Mouse (Mus musculus): Measurements from ENCODE around the gene Nt5dc2. TPM values are rescaled to one million over a fixed set of nuclear protein-coding genes. Genes with fewer than 3 reads are reported as not detected.
A peak's percentile ranks its signal among the peaks of the same experiment; 100 is the strongest.

The Nt5dc2 gene
- polyA plus RNA-seq, 1 experiment from 2014 or later, result 162 TPM

GRCm38 (mm10) chr14:31110613-31111012 is 20.2 kb upstream of the Nt5dc2 start:
- no peak for ATAC-seq
- no peak for DNase-seq (ENCODE audit: low spot score)
- H3K4me3 ChIP-seq (ENCODE audit: low read depth, low read length), result no peak overlapping the region
- no peaks in the 10 kb centered on the region for H3K27me3 ChIP-seq (replicated peaks; ENCODE audit: insufficient read depth, low read length)
- H3K36me3 ChIP-seq (ENCODE audit: insufficient read depth, low read length), result peaks cover 29% of the 10 kb centered on the region
- TF ChIP-seq CTCF (IDR thresholded peaks at IDR 0.05) (no peak), EP300 (IDR thresholded peaks at IDR 0.05) (no peak)
- H3K4me1 ChIP-seq (ENCODE audit: insufficient read depth, low read depth, low read length), result no peaks in the 10 kb centered on the region
- no peaks in the 10 kb centered on the region for H3K9me3 ChIP-seq (ENCODE audit: low read length)
- 64% methylated on average over 3 of the region's 3 CpGs for WGBS
- no peak overlapping the region for H3K4me2 ChIP-seq (replicated peaks; ENCODE audit: low read depth, low read length)
- no peak overlapping the region for H3K9ac ChIP-seq (replicated peaks; ENCODE audit: low read depth)
- no peak overlapping the region for H3K27ac ChIP-seq (ENCODE audit: low read length)

- no peak overlapping the region for H3K27ac ChIP-seq (ENCODE audit: low read length)
- ATAC-seq, result peak; percentile 32; the same call in 1 of the 2 replicates
- 56% methylated on average over 5 of the region's 5 CpGs for WGBS
- no peak overlapping the region for H3K9ac ChIP-seq (replicated peaks; ENCODE audit: low read depth)
- H3K4me1 ChIP-seq (ENCODE audit: insufficient read depth, low read depth, low read length), result no peaks in the 10 kb centered on the region
- H3K36me3 ChIP-seq (ENCODE audit: insufficient read depth, low read length), result peaks cover 21% of the 10 kb centered on the region
- H3K27me3 ChIP-seq (replicated peaks; ENCODE audit: insufficient read depth, low read length), result no peaks in the 10 kb centered on the region
- no peak for DNase-seq (ENCODE audit: low spot score)
- H3K4me2 ChIP-seq (replicated peaks; ENCODE audit: low read depth, low read length), result no peak overlapping the region
- TF ChIP-seq EP300 (IDR thresholded peaks at IDR 0.05) (no peak), CTCF (IDR thresholded peaks at IDR 0.05) (no peak)
- H3K9me3 ChIP-seq (ENCODE audit: low read length), result no peaks in the 10 kb centered on the region
- H3K4me3 ChIP-seq (ENCODE audit: low read depth, low read length), result no peak overlapping the region
Measured at GRCm38 (mm10) chr14:31112187-31112586, 18.7 kb upstream of the Nt5dc2 start.

- Histone ChIP-seq H3K9ac (replicated peaks; ENCODE audit: low read depth) (no peak overlapping the region), H3K4me1 (ENCODE audit: insufficient read depth, low read depth, low read length) (no peaks in the 10 kb centered on the region), H3K27ac (ENCODE audit: low read length) (no peak overlapping the region), H3K27me3 (replicated peaks; ENCODE audit: insufficient read depth, low read length) (no peaks in the 10 kb centered on the region), H3K4me2 (replicated peaks; ENCODE audit: low read depth, low read length) (no peak overlapping the region), H3K4me3 (ENCODE audit: low read depth, low read length) (no peak overlapping the region), H3K36me3 (ENCODE audit: insufficient read depth, low read length) (peaks cover 28% of the 10 kb centered on the region), H3K9me3 (ENCODE audit: low read length) (no peaks in the 10 kb centered on the region)
- TF ChIP-seq EP300 (IDR thresholded peaks at IDR 0.05) (no peak), CTCF (IDR thresholded peaks at IDR 0.05) (no peak)
- ATAC-seq (no peak), DNase-seq (ENCODE audit: low spot score) (no peak)
- whole genome bisulfite sequencing, result 68% methylated on average over 3 of the region's 3 CpGs
Measured at GRCm38 (mm10) chr14:31114011-31114410, 16.8 kb upstream of the Nt5dc2 start.

- Histone ChIP-seq H3K9me3 (ENCODE audit: low read length) (no peaks in the 10 kb centered on the region), H3K27ac (ENCODE audit: low read length) (no peak overlapping the region), H3K9ac (replicated peaks; ENCODE audit: low read depth) (no peak overlapping the region), H3K4me2 (replicated peaks; ENCODE audit: low read depth, low read length) (no peak overlapping the region), H3K36me3 (ENCODE audit: insufficient read depth, low read length) (peaks cover 25% of the 10 kb centered on the region; the same call in 1 of the 2 replicates), H3K27me3 (replicated peaks; ENCODE audit: insufficient read depth, low read length) (no peaks in the 10 kb centered on the region), H3K4me3 (ENCODE audit: low read depth, low read length) (no peak overlapping the region), H3K4me1 (ENCODE audit: insufficient read depth, low read depth, low read length) (no peaks in the 10 kb centered on the region)
- ATAC-seq (no peak), DNase-seq (ENCODE audit: low spot score) (no peak)
- WGBS, result 56% methylated on average over 2 of the region's 2 CpGs
- TF ChIP-seq CTCF (IDR thresholded peaks at IDR 0.05) (no peak), EP300 (IDR thresholded peaks at IDR 0.05) (no peak)
Measured at GRCm38 (mm10) chr14:31115522-31115921, 15.3 kb upstream of the Nt5dc2 start.

- no peak overlapping the region for H3K4me3 ChIP-seq (ENCODE audit: low read depth, low read length)
- H3K9ac ChIP-seq (replicated peaks; ENCODE audit: low read depth), result no peak overlapping the region
- H3K36me3 ChIP-seq (ENCODE audit: insufficient read depth, low read length), result 0 out of 2 replicates have a peak, but pooled peaks cover 6% of the 10 kb centered on the region
- no peaks in the 10 kb centered on the region for H3K27me3 ChIP-seq (replicated peaks; ENCODE audit: insufficient read depth, low read length)
- TF ChIP-seq EP300 (IDR thresholded peaks at IDR 0.05), result no peak
- TF ChIP-seq CTCF (IDR thresholded peaks at IDR 0.05), result no peak
- H3K27ac ChIP-seq (ENCODE audit: low read length), result peak overlapping the region; percentile 72
- H3K4me2 ChIP-seq (replicated peaks; ENCODE audit: low read depth, low read length), result peak overlapping the region; percentile 25; the same call in 1 of the 2 replicates
- DNase-seq (ENCODE audit: low spot score) (peak; percentile 71), ATAC-seq (no peak)
- WGBS, result 51% methylated on average over 9 of the region's 9 CpGs
- H3K9me3 ChIP-seq (ENCODE audit: low read length), result no peaks in the 10 kb centered on the region
- H3K4me1 ChIP-seq (ENCODE audit: insufficient read depth, low read depth, low read length), result peaks cover 4% of the 10 kb centered on the region; the same call in 1 of the 2 replicates
Measured at GRCm38 (mm10) chr14:31125106-31126075, 5.5 kb upstream of the Nt5dc2 start.

GRCm38 (mm10) chr14:31126826-31127225 is 4.0 kb upstream of the Nt5dc2 start:
- WGBS, result 89% methylated on average over 8 of the region's 8 CpGs
- Histone ChIP-seq H3K9ac (replicated peaks; ENCODE audit: low read depth) (no peak overlapping the region), H3K27me3 (replicated peaks; ENCODE audit: insufficient read depth, low read length) (no peaks in the 10 kb centered on the region), H3K36me3 (ENCODE audit: insufficient read depth, low read length) (0 out of 2 replicates have a peak, but pooled peaks cover 2% of the 10 kb centered on the region), H3K4me3 (ENCODE audit: low read depth, low read length) (no peak overlapping the region), H3K4me2 (replicated peaks; ENCODE audit: low read depth, low read length) (peak overlapping the region; percentile 36), H3K27ac (ENCODE audit: low read length) (0 out of 2 replicates have a peak overlapping the region, but pooled peaks have one; percentile 28), H3K9me3 (ENCODE audit: low read length) (no peaks in the 10 kb centered on the region), H3K4me1 (ENCODE audit: insufficient read depth, low read depth, low read length) (peaks cover 5% of the 10 kb centered on the region; the same call in 1 of the 2 replicates)
- TF ChIP-seq CTCF (IDR thresholded peaks at IDR 0.05) (no peak), EP300 (IDR thresholded peaks at IDR 0.05) (no peak)
- ATAC-seq, result no peak
- no peak for DNase-seq (ENCODE audit: low spot score)

Data from lung, postnatal 0 days (tissue).